Mouse (Mus musculus): ENCODE measurements at regions not wholly inside any gene's neighbourhood (a gene's known extent, or its start where the extent isn't known, plus 50 kb on each side); places are given as distances from the start of the nearest gene placed in this dataset.

DNA sequence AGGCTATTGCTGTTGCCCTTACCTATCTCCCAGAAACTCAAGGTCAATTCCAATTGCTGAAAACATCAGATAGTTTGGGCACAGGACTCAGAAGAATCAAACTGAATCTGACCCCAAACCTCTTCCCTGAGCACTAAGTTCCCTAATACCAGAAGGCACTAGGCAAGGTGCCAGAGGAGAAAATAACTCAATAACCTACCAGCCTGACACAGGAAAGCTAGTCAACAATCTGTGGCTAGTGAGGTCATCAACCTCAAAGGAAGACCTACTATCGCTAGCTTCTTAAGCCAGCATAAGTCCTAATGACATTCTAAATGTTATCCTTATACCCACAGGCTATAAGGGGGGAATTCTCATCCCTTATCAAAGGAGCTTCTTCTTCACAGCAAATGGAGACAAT is 491.2 kb downstream of the Kctd12 start:
- no peaks in the 10 kb centered on the region for H3K36me3 ChIP-seq (ENCODE audit: control insufficient read depth, insufficient read depth, low read length)
- no peaks in the 10 kb centered on the region for H3K27me3 ChIP-seq (ENCODE audit: control insufficient read depth, insufficient read depth, low read length)
- TF ChIP-seq CTCF (IDR thresholded peaks at IDR 0.05; ENCODE audit: control insufficient read depth, insufficient read depth, insufficient replicate concordance, low read depth, low read length) (no peak), POLR2A (IDR thresholded peaks at IDR 0.05; ENCODE audit: control insufficient read depth, low read depth, low read length) (no peak)

DNA sequence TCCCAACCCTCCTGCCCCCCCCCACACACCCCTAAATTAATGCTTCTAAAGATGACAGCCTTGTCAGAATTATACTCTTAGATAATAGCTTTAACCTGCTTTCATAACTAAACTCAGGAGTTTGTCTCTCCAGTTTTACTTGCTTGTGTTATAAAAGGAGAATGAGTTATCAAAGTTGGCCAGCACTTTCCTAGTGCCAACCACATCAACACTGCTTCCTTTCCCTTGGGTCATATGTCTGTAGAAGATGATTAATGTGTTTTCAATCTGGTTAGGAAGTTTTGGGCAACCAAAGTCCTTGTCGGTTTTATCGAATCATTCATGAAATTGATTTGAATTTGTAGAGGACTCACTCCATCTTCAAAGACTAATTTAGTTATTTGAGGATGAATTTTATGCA is 505.3 kb downstream of the Kctd12 start:
- Histone ChIP-seq H3K4me1 (ENCODE audit: control insufficient read depth, insufficient read depth, low read length) (no peaks in the 10 kb centered on the region), H3K27ac (ENCODE audit: control insufficient read depth, insufficient read depth, low read depth, low read length) (no peak overlapping the region), H3K27me3 (ENCODE audit: control insufficient read depth, insufficient read depth, low read length) (no peaks in the 10 kb centered on the region), H3K36me3 (ENCODE audit: control insufficient read depth, insufficient read depth, low read length) (no peaks in the 10 kb centered on the region), H3K4me3 (ENCODE audit: control insufficient read depth, low read depth, low read length) (no peak overlapping the region)
- no peak for TF ChIP-seq CTCF (IDR thresholded peaks at IDR 0.05; ENCODE audit: control insufficient read depth, insufficient read depth, insufficient replicate concordance, low read depth, low read length)

More for the DNA sequence above, 491.2 kb downstream of the Kctd12 start:
- no peak overlapping the region for H3K4me3 ChIP-seq (ENCODE audit: control insufficient read depth, low read depth, low read length)
- H3K27ac ChIP-seq (ENCODE audit: control insufficient read depth, insufficient read depth, low read depth, low read length), result no peak overlapping the region
- no peaks in the 10 kb centered on the region for H3K4me1 ChIP-seq (ENCODE audit: control insufficient read depth, insufficient read depth, low read length)

DNA sequence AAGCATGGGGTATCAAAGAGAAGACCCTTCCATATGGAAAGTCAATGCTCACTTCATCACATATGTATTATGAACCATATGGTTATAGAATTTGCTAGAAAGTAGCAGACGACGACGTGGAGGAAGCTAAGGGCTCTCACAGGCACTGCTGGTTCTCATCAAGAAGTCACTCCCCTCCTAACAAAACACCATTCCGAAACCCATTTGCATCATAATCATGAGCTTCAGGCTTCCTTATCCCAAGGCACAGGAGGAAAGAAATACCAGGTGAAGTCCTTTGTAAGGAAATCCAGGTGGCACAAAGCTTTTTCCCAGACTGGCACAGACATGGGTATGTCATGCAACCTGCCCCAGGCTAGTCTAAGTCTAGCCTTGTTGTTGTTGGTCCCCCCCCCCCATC is 513.1 kb downstream of the Kctd12 start:
- Histone ChIP-seq H3K36me3 (ENCODE audit: control insufficient read depth, insufficient read depth, low read length) (no peaks in the 10 kb centered on the region), H3K4me3 (ENCODE audit: control insufficient read depth, low read depth, low read length) (no peak overlapping the region), H3K27ac (ENCODE audit: control insufficient read depth, insufficient read depth, low read depth, low read length) (no peak overlapping the region), H3K4me1 (ENCODE audit: control insufficient read depth, insufficient read depth, low read length) (no peaks in the 10 kb centered on the region), H3K27me3 (ENCODE audit: control insufficient read depth, insufficient read depth, low read length) (no peaks in the 10 kb centered on the region)
- TF ChIP-seq CTCF (IDR thresholded peaks at IDR 0.05; ENCODE audit: control insufficient read depth, insufficient read depth, insufficient replicate concordance, low read depth, low read length) (no peak), POLR2A (IDR thresholded peaks at IDR 0.05; ENCODE audit: control insufficient read depth, low read depth, low read length) (no peak)

DNA sequence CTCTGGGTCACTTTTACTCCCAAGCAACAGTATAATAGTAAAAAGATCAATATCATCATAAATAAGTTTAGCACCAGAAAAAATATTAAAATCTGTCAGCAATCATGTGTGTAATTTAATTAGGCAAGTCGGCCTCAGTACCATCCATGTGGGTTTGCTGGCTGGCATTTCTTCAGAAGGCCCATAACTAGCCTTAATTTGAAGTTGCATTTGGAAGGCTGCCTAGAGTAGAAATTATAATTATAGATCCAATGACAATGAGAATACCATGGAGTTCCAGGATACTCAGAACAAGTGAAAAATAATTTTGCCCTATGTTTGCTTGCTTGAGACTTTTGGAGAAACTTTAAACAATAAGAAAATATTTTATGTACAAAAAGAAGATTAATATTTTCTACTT is 521.4 kb downstream of the Kctd12 start:
- H3K27ac ChIP-seq (ENCODE audit: control insufficient read depth, insufficient read depth, low read depth, low read length), result no peak overlapping the region
- no peaks in the 10 kb centered on the region for H3K36me3 ChIP-seq (ENCODE audit: control insufficient read depth, insufficient read depth, low read length)
- no peak overlapping the region for H3K4me3 ChIP-seq (ENCODE audit: control insufficient read depth, low read depth, low read length)
- H3K4me1 ChIP-seq (ENCODE audit: control insufficient read depth, insufficient read depth, low read length), result no peaks in the 10 kb centered on the region
- H3K27me3 ChIP-seq (ENCODE audit: control insufficient read depth, insufficient read depth, low read length), result no peaks in the 10 kb centered on the region
- no peak for TF ChIP-seq CTCF (IDR thresholded peaks at IDR 0.05; ENCODE audit: control insufficient read depth, insufficient read depth, insufficient replicate concordance, low read depth, low read length)
- TF ChIP-seq POLR2A (IDR thresholded peaks at IDR 0.05; ENCODE audit: control insufficient read depth, low read depth, low read length), result no peak

DNA sequence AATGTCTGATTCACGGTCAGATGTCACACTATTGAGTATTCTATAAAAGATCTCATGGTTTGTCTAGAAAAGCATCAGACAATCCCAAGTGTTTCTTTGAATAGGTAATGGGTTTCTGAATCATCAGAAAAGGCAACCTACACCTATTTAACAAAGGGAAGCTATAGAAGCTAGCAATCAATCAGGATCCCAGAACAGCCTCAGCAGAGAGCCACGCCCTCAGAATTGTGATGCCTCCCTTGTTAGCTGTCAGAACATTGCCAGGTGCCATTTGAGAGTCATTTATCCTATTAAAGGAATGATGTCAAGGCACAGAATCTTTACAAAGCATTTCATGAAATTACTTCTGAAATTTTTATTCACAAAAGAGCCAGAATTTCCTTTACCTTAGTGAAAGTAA is 542.7 kb downstream of the Kctd12 start:
- Histone ChIP-seq H3K4me3 (ENCODE audit: control insufficient read depth, low read depth, low read length) (no peak overlapping the region), H3K27ac (ENCODE audit: control insufficient read depth, insufficient read depth, low read depth, low read length) (no peak overlapping the region), H3K36me3 (ENCODE audit: control insufficient read depth, insufficient read depth, low read length) (no peaks in the 10 kb centered on the region), H3K27me3 (ENCODE audit: control insufficient read depth, insufficient read depth, low read length) (no peaks in the 10 kb centered on the region), H3K4me1 (ENCODE audit: control insufficient read depth, insufficient read depth, low read length) (no peaks in the 10 kb centered on the region)
- no peak for TF ChIP-seq POLR2A (IDR thresholded peaks at IDR 0.05; ENCODE audit: control insufficient read depth, low read depth, low read length)
- no peak for TF ChIP-seq CTCF (IDR thresholded peaks at IDR 0.05; ENCODE audit: control insufficient read depth, insufficient read depth, insufficient replicate concordance, low read depth, low read length)

DNA sequence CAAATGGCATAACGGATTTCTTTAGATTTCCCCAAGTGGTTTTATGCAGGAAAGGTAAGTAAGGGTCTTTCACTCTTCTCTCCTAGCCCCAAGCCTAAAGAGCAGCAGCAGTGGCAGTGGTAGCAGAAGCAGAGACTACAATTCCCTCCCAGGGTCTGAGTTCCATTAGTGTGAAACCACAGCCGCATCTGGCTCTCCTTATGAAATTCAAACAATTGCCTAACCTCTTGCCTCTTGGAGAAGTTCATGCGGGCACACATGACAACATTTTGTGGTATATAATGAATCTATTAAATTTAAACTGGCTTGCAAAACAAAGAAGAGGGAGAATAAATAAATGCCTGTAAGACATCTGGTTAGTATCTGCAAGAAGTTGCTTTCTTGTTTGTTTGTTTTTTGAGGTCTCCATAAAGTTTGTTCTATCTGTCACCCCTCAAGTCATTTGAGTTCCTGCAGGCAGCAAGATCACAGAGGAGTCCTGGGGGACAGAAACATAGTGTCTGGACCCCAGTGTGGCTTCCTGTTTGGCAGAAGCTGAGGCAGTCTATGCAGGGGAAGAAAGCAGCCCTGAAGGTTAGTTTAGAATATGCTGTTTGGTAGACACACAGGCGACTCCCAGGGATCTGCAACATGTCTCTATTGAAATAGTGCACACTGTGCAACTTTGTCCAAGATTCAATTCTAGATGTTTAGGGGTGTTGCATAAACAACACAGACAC is 578.9 kb downstream of the Kctd12 start:
- Histone ChIP-seq H3K4me3 (ENCODE audit: control insufficient read depth, low read depth, low read length) (no peak overlapping the region), H3K36me3 (ENCODE audit: control insufficient read depth, insufficient read depth, low read length) (no peaks in the 10 kb centered on the region), H3K27me3 (ENCODE audit: control insufficient read depth, insufficient read depth, low read length) (no peaks in the 10 kb centered on the region), H3K4me1 (ENCODE audit: control insufficient read depth, insufficient read depth, low read length) (no peaks in the 10 kb centered on the region), H3K27ac (ENCODE audit: control insufficient read depth, insufficient read depth, low read depth, low read length) (no peak overlapping the region)
- TF ChIP-seq POLR2A (IDR thresholded peaks at IDR 0.05; ENCODE audit: control insufficient read depth, low read depth, low read length) (no peak), CTCF (IDR thresholded peaks at IDR 0.05; ENCODE audit: control insufficient read depth, insufficient read depth, insufficient replicate concordance, low read depth, low read length) (no peak)

DNA sequence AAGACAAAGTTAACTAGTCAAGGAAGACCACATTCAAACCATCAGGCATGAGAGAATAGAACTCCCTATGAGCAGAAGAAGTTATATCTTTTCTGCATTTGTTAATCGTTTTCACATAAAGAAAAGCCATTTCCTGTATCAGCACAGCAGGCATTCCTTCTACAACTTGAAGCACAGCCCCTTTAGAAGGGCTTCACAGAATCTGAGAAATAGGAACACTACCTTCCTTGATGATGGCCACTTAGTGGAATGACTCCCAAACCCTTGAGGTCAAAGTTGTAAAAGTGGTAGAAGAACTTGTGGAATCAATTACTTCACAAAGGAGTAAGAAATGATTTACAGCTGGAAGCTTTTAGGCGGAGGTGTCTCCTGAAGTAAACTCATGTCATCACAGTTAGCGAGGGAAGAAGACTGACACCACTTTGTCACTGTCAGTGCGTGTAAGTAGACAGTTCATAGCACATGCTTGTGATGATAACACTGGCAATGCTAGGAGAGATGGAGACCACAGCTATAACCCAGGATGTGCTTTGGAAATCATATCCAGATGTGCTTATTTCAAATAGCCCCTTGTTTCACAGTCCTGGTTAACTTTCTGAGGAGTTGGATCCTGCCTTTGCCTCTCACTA is 580.3 kb downstream of the Kctd12 start:
- Histone ChIP-seq H3K27me3 (ENCODE audit: control insufficient read depth, insufficient read depth, low read length) (no peaks in the 10 kb centered on the region), H3K27ac (ENCODE audit: control insufficient read depth, insufficient read depth, low read depth, low read length) (no peak overlapping the region), H3K4me3 (ENCODE audit: control insufficient read depth, low read depth, low read length) (no peak overlapping the region), H3K4me1 (ENCODE audit: control insufficient read depth, insufficient read depth, low read length) (no peaks in the 10 kb centered on the region), H3K36me3 (ENCODE audit: control insufficient read depth, insufficient read depth, low read length) (no peaks in the 10 kb centered on the region)
- no peak for TF ChIP-seq CTCF (IDR thresholded peaks at IDR 0.05; ENCODE audit: control insufficient read depth, insufficient read depth, insufficient replicate concordance, low read depth, low read length)
